Mouse (Mus musculus) naive thymus-derived CD4-positive, alpha-beta T cell, adult 2 months (primary cell): Measurements from ENCODE around the gene Irf4.
A peak's percentile ranks its signal among the peaks of the same experiment; 100 is the strongest.

Experiments used
- DNase-seq: peaks from one replicate; pipeline ENCODE4 v3.0.0-alpha.2; 2011; ENCODE audit warnings: low read depth

The Irf4 gene

DNA sequence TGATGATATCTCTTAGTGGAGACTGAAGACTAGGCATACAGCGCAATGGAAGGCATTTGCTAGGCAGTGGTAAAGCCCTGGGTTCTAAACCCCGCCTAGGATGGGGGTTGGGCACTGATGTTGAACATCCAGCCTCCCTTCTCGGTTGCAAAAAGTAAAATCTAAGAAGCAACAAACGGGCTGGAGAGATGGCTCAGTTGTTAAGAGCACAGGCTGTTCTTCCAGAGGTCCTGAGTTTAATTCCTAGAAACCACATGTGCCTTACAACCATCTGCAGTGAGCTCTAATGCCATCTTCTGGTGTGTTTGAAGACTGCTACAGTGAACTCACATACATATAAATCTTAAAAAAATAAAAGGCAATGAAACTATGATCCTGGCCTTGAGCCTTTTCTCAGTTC, 13.2 kb downstream of the Irf4 start:
- no peak for DNase-seq

GRCm38 (mm10) chr13:30764014-30764740, 15.2 kb downstream of the Irf4 start:
- no peak for DNase-seq

DNA sequence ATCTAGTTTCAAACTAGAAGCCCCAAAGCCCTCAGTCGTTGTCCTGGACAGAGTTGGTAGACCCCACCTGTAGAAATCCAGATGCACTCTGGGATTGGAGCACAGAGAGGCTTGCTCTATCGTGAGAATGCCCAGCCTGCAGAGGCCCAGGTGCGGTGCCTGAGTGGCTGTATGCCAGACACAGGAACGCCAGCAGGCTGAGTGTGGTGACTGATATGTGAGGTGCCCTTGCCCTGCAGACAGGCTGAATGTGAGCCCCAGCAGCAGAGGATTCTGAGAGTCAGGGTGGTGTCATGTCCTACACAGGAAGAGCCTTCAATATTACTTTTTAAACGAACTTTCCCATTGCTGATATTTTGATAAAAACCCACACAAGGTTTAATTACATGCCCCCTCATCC, 16.9 kb downstream of the Irf4 start:
- DNase-seq: no peak

GRCm38 (mm10) chr13:30766636-30767476, 17.8 kb downstream of the Irf4 start:
- peak; percentile 70 for DNase-seq

GRCm38 (mm10) chr13:30767477-30768127, 18.6 kb downstream of the Irf4 start:
- DNase-seq: no peak

GRCm38 (mm10) chr13:30776021-30776420, 27.0 kb downstream of the Irf4 start:
- DNase-seq: no peak

GRCm38 (mm10) chr13:30777678-30778179, 28.7 kb downstream of the Irf4 start:
- no peak for DNase-seq

DNA sequence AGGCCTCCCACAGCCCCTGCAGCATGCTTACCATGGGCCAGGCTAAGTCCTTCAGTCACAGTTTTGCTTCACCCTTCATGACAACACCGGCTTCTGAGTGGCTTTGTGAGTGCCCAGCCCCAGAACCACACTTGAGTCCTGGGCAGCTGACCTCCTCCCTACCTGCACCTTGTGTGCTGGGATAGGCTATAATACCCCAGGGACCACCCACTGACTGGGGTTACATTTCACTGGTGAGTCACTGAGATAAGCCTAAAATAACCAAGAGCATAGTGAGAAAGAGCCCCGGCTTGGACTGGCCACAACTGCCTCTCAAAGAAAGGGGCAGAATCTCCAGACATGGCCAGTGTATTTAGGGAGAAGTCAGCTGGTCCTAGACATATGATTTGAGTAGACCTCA, 32.9 kb downstream of the Irf4 start:
- no peak for DNase-seq

- DNase-seq: no peak
Measured at GRCm38 (mm10) chr13:30782419-30782818, 33.4 kb downstream of the Irf4 start.

DNA sequence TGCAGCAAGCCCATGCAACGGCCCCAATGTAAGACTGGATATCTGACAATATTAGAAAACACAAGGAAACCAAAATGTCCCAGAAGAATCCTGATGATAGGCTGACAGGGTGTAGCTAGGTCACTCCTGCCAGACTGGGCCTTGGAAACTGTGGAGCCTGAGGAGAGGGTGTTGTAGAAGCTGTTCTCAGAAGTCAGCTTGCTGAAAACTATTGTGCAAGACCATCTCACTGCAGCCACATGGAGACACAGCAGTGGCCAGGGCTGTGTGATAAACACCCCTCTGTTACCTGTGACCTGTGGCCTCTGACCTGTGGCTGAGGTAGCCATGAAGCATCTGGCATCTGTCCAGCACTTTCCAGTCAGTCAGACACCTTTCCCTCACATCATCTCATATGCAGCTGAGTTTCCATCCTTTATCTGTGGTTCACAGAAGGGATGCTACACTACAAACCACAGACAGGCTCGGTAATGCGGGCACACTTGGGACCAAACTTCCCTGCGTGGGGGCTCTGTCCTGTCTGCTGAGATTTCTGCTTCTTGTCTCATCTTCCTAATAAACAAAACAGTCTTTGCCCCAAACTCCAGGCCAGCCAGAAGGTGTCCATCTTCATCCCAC, 36.5 kb downstream of the Irf4 start:
- DNase-seq: peak; percentile 71

GRCm38 (mm10) chr13:30786235-30787035, 37.4 kb downstream of the Irf4 start:
- DNase-seq: peak; percentile 90

DNA sequence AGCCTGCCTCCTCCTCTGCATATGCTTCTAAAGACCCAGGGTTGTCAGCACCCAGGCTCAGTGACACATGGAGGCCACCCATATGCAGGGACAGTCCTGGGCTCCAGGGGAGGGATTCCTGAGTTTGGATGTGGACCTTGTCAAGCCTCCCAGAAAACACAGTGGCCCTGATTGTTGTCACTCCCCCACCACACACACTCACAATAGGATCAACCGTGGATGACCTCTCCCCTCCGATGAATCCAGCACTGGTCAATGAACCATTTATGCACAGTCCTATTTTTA, 38.0 kb downstream of the Irf4 start:
- DNase-seq: no peak

DNA sequence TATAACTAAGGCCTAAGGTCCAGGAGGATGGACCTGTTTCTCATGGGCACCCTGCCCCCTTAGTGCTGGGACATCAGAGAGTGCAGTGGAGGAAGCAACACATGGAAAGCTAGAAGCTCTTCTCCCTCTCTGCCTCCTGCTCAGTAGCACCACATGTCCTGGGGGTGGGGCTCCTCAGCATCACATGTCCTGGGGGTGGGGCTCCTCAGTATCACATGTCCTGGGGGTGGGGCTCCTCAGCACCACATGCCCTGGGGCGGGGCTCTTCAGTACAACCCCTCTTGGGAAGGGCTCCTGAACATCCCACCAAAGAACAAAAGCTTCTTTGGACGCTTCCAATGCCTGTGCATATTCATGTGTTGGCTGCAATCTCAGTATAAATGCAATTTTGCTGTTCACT, 38.5 kb downstream of the Irf4 start:
- no peak for DNase-seq

DNA sequence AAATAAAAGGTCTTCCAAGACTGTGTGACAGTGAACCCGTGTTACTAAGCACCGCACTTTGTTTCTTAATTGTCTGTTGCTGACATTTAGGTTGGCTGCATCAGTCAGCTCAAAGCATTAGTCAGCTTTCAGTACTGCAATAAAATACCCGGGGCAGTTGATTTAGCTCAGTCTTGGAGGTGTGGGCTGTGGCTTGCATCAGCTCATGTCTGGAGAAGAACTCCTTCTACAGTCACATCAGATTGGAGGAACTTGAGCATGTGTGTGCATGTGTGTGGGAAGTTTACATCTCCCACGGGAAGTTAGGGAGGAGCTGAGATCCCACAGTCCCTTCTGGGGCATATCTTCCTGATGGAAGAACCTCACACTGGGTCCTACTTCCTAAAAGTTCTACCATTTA, 38.9 kb downstream of the Irf4 start:
- no peak for DNase-seq

DNA sequence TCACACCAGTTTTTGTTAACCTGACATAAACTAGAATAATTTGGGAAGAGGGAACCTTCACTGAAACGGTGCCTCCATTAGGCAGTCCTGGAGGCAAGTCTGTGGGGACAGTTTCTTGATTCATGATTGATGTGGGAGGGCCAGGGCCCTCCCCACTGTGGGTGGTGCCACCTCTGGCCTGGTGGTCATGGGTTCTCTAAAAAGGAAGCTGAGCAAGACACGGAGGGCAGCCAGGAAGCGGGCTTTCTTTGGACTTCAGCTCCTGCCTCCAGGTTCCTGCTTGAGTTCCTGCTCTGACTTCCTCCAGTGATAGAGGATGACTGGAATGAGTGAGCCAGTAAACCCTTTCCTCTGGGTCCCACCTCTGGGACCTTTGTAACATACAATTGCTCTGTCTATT, 39.4 kb downstream of the Irf4 start:
- DNase-seq: no peak

GRCm38 (mm10) chr13:30790016-30790415, 41.0 kb downstream of the Irf4 start:
- DNase-seq: peak; percentile 47

- peak; percentile 87 for DNase-seq
Measured at GRCm38 (mm10) chr13:30792308-30792707, 43.3 kb downstream of the Irf4 start.

- DNase-seq: no peak
Measured at GRCm38 (mm10) chr13:30792741-30793140, 43.7 kb downstream of the Irf4 start.

GRCm38 (mm10) chr13:30793196-30793595, 44.2 kb downstream of the Irf4 start:
- DNase-seq: no peak

DNA sequence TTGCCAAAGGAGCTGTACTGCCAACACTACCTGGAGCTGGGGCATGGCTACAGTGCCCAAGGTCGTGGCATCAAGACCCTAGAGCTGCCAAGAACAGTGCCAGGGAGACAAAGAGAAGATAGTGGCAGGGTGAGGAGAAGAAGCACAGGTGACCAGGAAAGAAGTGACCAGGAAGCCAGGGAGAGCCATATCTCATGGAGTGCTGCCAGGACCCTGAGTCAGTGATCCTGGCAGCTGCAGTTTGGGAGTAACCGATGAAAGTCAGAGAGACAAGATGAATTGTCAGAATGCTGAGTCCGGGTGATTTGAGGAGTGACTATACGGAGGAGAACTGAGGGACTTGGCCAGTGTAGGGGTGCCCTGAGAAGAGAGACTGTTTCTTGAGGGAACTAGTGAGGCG, 44.6 kb downstream of the Irf4 start:
- DNase-seq: no peak

GRCm38 (mm10) chr13:30795960-30796359, 46.9 kb downstream of the Irf4 start:
- no peak for DNase-seq

DNA sequence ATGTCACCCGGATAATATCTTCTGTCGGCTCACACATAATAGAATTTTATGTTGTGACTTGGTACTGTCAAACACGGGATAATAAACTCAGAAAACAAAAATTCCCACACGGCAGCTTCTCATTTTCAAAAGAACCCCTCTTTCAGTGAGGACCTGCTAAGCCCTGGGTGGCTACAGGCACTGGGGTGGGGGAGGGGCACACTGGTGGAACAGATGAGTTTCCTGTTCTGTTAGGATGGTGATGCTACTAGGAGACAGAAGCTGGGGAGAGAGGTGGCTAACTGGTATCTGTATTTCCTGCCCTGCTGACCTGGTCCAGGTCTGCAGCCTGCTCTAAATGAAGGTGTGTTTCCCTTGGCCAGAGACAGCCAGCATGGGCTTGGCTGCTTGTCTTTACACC, 52.9 kb downstream of the Irf4 start:
- no peak for DNase-seq
